Mouse (Mus musculus) kidney, postnatal 0 days (tissue): Measurements from ENCODE around the gene Ucp3. TPM values are rescaled to one million over a fixed set of nuclear protein-coding genes. Genes with fewer than 3 reads are reported as not detected.
A peak's percentile ranks its signal among the peaks of the same experiment; 100 is the strongest.

ENCODE experiments used
- ATAC-seq: fragments of 200-750 bp; cut with Nextera tagmentation; replicated peaks from 2 replicates; pipeline ENCODE4 v1.8.0; 2017; ENCODE audit warnings: low read depth, moderate number of reproducible peaks, moderate TSS enrichment, moderate library complexity; ENCODE audit not compliant: low FRiP score
- DNase-seq: peaks from one replicate; pipeline ENCODE4 v3.0.0-alpha.2; 2016; ENCODE audit warnings: low spot score
- H3K27ac ChIP-seq: fragments of 300-500 bp; sonication (generic); 2 replicates; pipeline ENCODE4 v1.5.1; 2014; ENCODE audit warnings: mild to moderate bottlenecking
- H3K27me3 ChIP-seq: fragments of 300-500 bp; sonication (generic); 2 replicates; pipeline ENCODE4 v1.6.1; 2014; ENCODE audit warnings: low read length, mixed read lengths; ENCODE audit not compliant: insufficient read depth
- H3K36me3 ChIP-seq: fragments of 300-500 bp; sonication (generic); 2 replicates; pipeline ENCODE4 v1.6.1; 2014; ENCODE audit warnings: low read length, mixed read lengths; ENCODE audit not compliant: insufficient read depth
- H3K4me1 ChIP-seq: fragments of 300-500 bp; sonication (generic); replicated peaks from 2 replicates; pipeline ENCODE4 v1.6.1; 2014; ENCODE audit warnings: antibody characterized with exemption, low read length, mixed read lengths; ENCODE audit not compliant: insufficient read depth
- H3K4me2 ChIP-seq: fragments of 300-500 bp; sonication (generic); 2 replicates; pipeline ENCODE4 v1.6.1; 2014; ENCODE audit warnings: mild to moderate bottlenecking, low read length, moderate library complexity, mixed read lengths
- H3K4me3 ChIP-seq: fragments of 300-500 bp; sonication (generic); replicated peaks from 2 replicates; pipeline ENCODE4 v1.5.1; 2014; ENCODE audit warnings: low read depth, low read length
- H3K9ac ChIP-seq: fragments of 300-500 bp; sonication (generic); 2 replicates; pipeline ENCODE4 v1.6.1; 2014; ENCODE audit warnings: low read depth, low read length
- H3K9me3 ChIP-seq: fragments of 300-500 bp; sonication (generic); replicated peaks from 2 replicates; pipeline ENCODE4 v1.6.1; 2016; ENCODE audit warnings: low read length, inconsistent platforms, mixed read lengths
- CTCF ChIP-seq: IDR thresholded peaks from 2 replicates; pipeline ENCODE4 v1.5.1; 2016; ENCODE audit warnings: antibody characterized with exemption, low read depth, mild to moderate bottlenecking, moderate library complexity
- WGBS: fragments of 180-500 bp; shearing (Covaris S2); extraction: QIAGEN DNeasy Blood & Tissue Kit; methylation state at CpG from one replicate; pipeline ENCODE4 v1.1.7; 2014; 5-methylcytosine and 5-hydroxymethylcytosine counted together
- polyA plus RNA-seq: library from polyadenylated mRNA; unstranded; fragments of >200 nt; fragmentation: Nextera tagmentation; extraction: Ambion mirVana; gene quantifications from 2 replicates; pipeline ENCODE4 v1.2.1, GENCODE M21; 2015

The Ucp3 gene
- polyA plus RNA-seq, 1 experiment from 2014 or later, result 0.05 TPM

DNA sequence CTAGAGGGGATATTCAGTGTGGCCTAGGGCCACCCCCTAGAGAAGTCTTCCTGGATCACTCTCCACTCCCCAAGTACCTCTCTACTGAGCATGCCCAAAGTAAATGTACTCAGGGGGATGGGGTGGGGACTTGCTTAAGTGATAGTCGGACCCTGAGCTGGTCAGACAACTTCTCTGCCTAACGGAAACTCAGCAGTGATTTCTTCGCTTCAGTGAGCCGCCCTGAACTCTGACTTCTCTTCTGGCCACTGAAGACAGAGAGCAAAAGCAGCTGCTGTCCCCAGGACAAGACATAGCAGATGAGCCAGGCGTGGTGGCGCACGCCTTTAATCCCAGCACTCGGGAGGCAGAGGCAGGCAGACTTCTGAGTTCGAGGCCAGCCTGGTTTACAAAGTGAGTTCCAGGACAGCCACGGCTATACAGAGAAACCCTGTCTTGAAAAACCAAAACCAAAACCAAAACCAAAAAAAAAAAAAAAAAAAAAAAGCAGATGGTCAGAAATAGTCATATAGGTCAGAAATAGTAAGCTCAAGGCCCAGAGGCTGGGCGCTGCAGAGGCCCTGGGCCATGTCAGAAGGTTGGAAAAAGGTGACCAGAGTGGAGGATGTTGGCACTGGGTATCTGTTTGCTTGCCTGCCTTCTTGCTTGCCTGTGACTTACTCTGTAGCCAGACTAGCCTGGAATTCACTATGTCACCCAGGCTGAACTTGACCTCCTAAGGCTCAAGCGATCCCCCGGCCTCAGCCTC, 32.1 kb downstream of the Ucp3 start:
- no peak overlapping the region for H3K4me3 ChIP-seq
- H3K4me1 ChIP-seq, result no peaks in the 10 kb centered on the region
- H3K4me2 ChIP-seq, result no peak overlapping the region
- H3K9me3 ChIP-seq, result no peaks in the 10 kb centered on the region
- ATAC-seq (0 out of 2 replicates have a peak, but pooled peaks have one; percentile 21), DNase-seq (peak; percentile 54)
- no peak for TF ChIP-seq CTCF
- 0 out of 2 replicates have a peak, but pooled peaks cover 6% of the 10 kb centered on the region for H3K36me3 ChIP-seq
- no peak overlapping the region for H3K9ac ChIP-seq
- no peaks in the 10 kb centered on the region for H3K27me3 ChIP-seq
- no peak overlapping the region for H3K27ac ChIP-seq
- 61% methylated on average over 13 of the region's 13 CpGs for WGBS

DNA sequence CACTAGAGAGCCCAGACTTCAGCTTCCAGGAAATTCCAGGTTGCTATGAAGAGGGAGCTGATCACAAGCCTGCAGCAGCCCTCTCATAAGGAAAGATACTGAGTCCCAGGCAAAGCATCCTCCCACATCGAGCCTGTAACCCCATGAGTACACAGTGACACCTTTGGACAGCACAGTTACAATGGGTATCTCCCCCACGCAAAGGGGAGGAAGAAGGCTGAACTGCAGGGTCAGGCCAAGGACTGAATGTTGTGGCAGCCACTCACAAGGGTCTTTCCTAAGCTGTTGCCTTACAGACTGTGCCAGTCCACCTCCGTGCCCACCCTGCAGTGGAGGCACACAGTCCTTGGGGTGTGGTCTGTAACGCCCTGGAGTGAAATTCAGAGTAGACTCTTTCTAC, 33.7 kb downstream of the Ucp3 start:
- TF ChIP-seq CTCF, result peak; percentile 22; the same call in 1 of the 2 replicates
- 40% methylated on average over 4 of the region's 4 CpGs for WGBS
- Histone ChIP-seq H3K4me1 (no peaks in the 10 kb centered on the region), H3K27me3 (no peaks in the 10 kb centered on the region), H3K36me3 (no peaks in the 10 kb centered on the region), H3K4me2 (no peak overlapping the region), H3K27ac (no peak overlapping the region), H3K9me3 (no peaks in the 10 kb centered on the region), H3K9ac (no peak overlapping the region), H3K4me3 (no peak overlapping the region)
- no peak for ATAC-seq
- peak; percentile 52 for DNase-seq

DNA sequence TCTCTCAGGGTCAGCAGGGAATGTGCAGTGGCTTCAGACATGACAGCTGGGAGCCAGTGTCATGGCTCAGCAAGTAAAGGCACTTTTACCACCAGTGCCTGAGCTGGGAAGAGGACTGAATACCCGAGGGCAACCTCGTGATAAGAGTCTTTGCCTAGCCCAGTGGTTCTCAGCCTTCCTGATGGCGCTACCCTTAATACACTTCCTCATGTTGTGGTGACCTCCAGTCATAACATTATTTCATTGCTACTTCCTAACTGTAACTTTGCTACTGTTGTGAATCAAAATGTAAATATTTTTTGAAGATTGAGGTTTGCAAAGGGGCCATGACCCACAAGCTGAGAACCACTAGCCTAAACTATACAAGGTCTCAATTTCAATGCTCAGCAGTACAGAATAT, 35.9 kb downstream of the Ucp3 start:
- no peak overlapping the region for H3K4me3 ChIP-seq
- no peaks in the 10 kb centered on the region for H3K27me3 ChIP-seq

DNA sequence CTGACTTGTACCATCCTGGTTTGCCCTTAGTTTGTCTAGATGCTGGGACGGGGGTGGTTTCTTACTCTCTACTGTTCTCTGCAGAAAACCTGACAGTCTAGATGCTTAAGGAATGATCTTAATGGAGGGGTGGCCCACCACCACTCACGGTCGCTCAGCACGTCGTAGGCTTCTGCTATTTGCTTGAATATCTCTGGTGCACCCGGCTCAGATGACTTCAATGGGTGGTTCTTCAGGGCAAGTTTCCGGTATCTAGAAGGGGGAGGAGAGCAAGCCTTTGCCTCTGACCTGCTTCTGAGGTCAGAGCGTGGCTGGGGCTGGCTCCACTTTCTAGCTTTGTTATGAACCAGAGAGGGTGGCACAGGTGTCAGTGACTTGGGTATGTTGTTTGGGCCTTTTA, 38.8 kb downstream of the Ucp3 start:
- Histone ChIP-seq H3K4me2 (no peak overlapping the region), H3K4me3 (no peak overlapping the region), H3K9me3 (no peaks in the 10 kb centered on the region), H3K36me3 (no peaks in the 10 kb centered on the region), H3K27me3 (no peaks in the 10 kb centered on the region), H3K27ac (no peak overlapping the region), H3K9ac (no peak overlapping the region), H3K4me1 (no peaks in the 10 kb centered on the region)
- TF ChIP-seq CTCF, result no peak
- ATAC-seq (no peak), DNase-seq (no peak)
- 51% methylated on average over 8 of the region's 8 CpGs for WGBS

More for the DNA sequence above, 35.9 kb downstream of the Ucp3 start:
- Histone ChIP-seq H3K4me2 (no peak overlapping the region), H3K36me3 (no peaks in the 10 kb centered on the region), H3K9me3 (no peaks in the 10 kb centered on the region), H3K27ac (no peak overlapping the region), H3K4me1 (no peaks in the 10 kb centered on the region), H3K9ac (no peak overlapping the region)
- DNase-seq (no peak), ATAC-seq (no peak)
- WGBS, result 45% methylated on average over 3 of the region's 3 CpGs
- no peak for TF ChIP-seq CTCF

DNA sequence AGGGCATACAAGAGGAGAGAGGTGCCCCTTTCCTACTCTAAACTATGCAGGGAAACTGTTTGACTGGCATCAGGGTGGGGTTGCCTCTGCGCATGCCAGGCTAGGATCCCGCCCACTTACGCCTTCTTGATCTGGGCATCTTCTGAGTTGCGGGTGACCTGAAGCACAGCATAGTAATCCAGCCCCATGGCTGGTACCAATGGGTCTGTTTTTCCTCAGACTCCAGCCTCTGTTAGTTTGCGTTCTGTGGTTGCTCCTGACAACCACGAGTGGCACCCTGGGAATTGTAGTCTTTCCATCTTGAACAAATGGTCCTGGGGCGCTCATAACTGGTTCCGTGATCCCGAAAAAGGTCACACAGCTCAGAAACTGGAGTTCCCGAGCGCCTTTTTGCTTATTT, 41.8 kb downstream of the Ucp3 start, which contains the start of gene Dnajb13:
Dnajb13 (minus strand) TSS at position 388 of the 400 bp plus-strand sequence.
- no peak for TF ChIP-seq CTCF
- ATAC-seq (no peak), DNase-seq (no peak)
- Histone ChIP-seq H3K27ac (no peak within 1 kb of the TSS), H3K4me2 (0 out of 2 replicates have a peak within 1 kb of the TSS, but pooled peaks have one; percentile 8), H3K36me3 (no peaks in the 10 kb centered on the region), H3K4me3 (no peak within 1 kb of the TSS), H3K9me3 (no peaks in the 10 kb centered on the region), H3K27me3 (no peaks in the 10 kb centered on the region), H3K9ac (no peak within 1 kb of the TSS), H3K4me1 (no peaks in the 10 kb centered on the region)
- 52% methylated on average over 11 of the region's 11 CpGs for WGBS

DNA sequence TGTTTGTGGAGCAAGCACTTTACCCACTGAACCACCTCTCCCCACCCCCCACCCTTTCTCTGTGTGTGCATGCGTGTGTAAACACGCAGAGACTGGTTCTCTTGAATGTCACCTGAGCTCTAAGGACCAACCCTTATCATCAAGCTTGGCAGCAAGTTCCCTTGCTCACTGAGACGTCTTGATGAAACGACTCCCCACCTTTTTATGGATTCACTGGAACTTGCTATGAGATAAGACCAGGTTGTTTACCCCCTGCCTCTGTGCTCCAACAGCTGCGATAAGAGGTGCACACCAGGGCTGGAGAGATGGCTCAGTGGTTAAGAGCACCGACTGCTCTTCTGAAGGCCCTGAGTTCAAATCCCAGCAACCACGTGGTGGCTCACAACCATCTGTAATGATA, 47.4 kb downstream of the Ucp3 start:
- Histone ChIP-seq H3K27ac (no peak overlapping the region), H3K4me3 (no peak overlapping the region), H3K9ac (no peak overlapping the region), H3K27me3 (no peaks in the 10 kb centered on the region), H3K9me3 (no peaks in the 10 kb centered on the region), H3K4me2 (no peak overlapping the region), H3K4me1 (no peaks in the 10 kb centered on the region), H3K36me3 (no peaks in the 10 kb centered on the region)
- TF ChIP-seq CTCF, result no peak
- WGBS, result 63% methylated on average over 7 of the region's 7 CpGs
- ATAC-seq, result no peak
- no peak for DNase-seq
